Mouse (Mus musculus) kidney, adult 2 months (tissue): ENCODE measurements around the gene Mfsd13b. TPM values are rescaled to one million over a fixed set of nuclear protein-coding genes. Genes with fewer than 3 reads are reported as not detected.
"Not testable (repeated sequence)": the region's sequence is repeated elsewhere in the genome, so short reads cannot be mapped to it uniquely, and the experiment has no call there.

Experiments
- DNase-seq: peaks from one replicate; pipeline ENCODE4 v3.0.0; 2021
- H3K27ac ChIP-seq: fragments of 200-500 bp; 2 replicates; pipeline ENCODE4 v1.5.1; 2012; ENCODE audit warnings: low read depth, low read length, control low read depth, inconsistent platforms; ENCODE audit not compliant: insufficient read depth
- H3K27me3 ChIP-seq: fragments of 200-500 bp; replicated peaks from 2 replicates; pipeline ENCODE4 v1.6.1; 2012; ENCODE audit warnings: mild to moderate bottlenecking, moderate library complexity, low read length, inconsistent platforms; ENCODE audit not compliant: control insufficient read depth, insufficient read depth
- H3K36me3 ChIP-seq: fragments of 200-500 bp; 2 replicates; pipeline ENCODE4 v1.6.1; 2012; ENCODE audit warnings: mild to moderate bottlenecking, moderate library complexity, low read length, inconsistent platforms; ENCODE audit not compliant: control insufficient read depth, insufficient read depth
- H3K4me1 ChIP-seq: fragments of 200-500 bp; 2 replicates; pipeline ENCODE4 v1.6.1; 2011; ENCODE audit warnings: low read length; ENCODE audit not compliant: control insufficient read depth, insufficient read depth
- H3K4me3 ChIP-seq: fragments of 200-500 bp; 2 replicates; pipeline ENCODE4 v1.5.1; 2011; ENCODE audit warnings: mild to moderate bottlenecking, low read depth, low read length, control low read depth; ENCODE audit not compliant: insufficient read depth
- CTCF ChIP-seq: fragments of 200-500 bp; conservative IDR thresholded peaks from 2 replicates; pipeline ENCODE4 v1.5.1; 2011; ENCODE audit warnings: low read depth, mild to moderate bottlenecking, control low read depth, low read length, moderate library complexity, mixed read lengths; ENCODE audit not compliant: insufficient read depth, insufficient read length
- POLR2A ChIP-seq: fragments of 200-500 bp; IDR thresholded peaks from one replicate; pipeline ENCODE4 v1.6.1; 2011; ENCODE audit warnings: low read depth, low read length, control low read depth
- WGBS: fragments of 180-500 bp; shearing (Covaris S2); methylation state at CpG from one replicate; pipeline ENCODE4 v1.1.7; 2018; 5-methylcytosine and 5-hydroxymethylcytosine counted together
- polyA plus RNA-seq: library from polyadenylated mRNA; depleted of rRNA; stranded (reverse); fragments of >200 nt; gene quantifications from 2 replicates; pipeline ENCODE4 v1.2.3, GENCODE M21; 2012

Mfsd13b gene
- polyA plus RNA-seq, 1 experiment: 1.1 TPM

DNA sequence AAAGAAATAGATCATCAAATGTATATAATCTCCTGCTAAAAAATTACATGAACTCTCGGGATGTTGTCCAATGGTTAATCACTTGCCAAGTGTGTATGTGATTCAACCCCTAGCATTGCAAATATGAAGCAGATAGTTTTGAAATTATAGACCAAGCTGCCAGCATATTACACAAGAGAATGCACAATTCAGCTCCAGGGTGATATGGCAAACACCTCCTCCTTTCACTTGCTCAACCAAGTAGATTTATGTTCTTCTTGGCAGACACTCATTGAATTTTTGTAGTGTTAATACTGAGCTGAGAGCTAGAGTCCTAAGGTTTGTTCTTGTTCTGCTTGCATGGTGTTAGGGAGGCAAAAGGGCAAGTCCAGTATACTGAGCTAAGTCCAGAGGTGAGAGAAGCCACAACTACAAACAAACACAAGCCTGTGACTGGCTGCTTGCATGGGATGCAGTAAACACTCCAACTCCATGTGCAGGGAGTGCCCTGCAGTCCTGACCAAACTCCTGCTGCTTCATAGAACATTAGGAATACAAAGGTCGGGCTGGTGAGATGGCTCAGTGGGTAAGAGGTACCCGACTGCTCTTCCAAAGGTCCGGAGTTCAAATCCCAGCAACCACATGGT is 21.6 kb downstream of the Mfsd13b start:
- no peak for TF ChIP-seq CTCF
- TF ChIP-seq POLR2A: no peak
- peak overlapping the region; percentile 97 for H3K27ac ChIP-seq
- DNase-seq: peak; percentile 93
- no peak overlapping the region for H3K4me3 ChIP-seq
- H3K27me3 ChIP-seq: no peaks in the 10 kb centered on the region
- WGBS: 54% methylated on average over 4 of the region's 4 CpGs
- peaks cover 23% of the 10 kb centered on the region; the same call in 1 of the 2 replicates for H3K4me1 ChIP-seq
- H3K36me3 ChIP-seq: no peaks in the 10 kb centered on the region

DNA sequence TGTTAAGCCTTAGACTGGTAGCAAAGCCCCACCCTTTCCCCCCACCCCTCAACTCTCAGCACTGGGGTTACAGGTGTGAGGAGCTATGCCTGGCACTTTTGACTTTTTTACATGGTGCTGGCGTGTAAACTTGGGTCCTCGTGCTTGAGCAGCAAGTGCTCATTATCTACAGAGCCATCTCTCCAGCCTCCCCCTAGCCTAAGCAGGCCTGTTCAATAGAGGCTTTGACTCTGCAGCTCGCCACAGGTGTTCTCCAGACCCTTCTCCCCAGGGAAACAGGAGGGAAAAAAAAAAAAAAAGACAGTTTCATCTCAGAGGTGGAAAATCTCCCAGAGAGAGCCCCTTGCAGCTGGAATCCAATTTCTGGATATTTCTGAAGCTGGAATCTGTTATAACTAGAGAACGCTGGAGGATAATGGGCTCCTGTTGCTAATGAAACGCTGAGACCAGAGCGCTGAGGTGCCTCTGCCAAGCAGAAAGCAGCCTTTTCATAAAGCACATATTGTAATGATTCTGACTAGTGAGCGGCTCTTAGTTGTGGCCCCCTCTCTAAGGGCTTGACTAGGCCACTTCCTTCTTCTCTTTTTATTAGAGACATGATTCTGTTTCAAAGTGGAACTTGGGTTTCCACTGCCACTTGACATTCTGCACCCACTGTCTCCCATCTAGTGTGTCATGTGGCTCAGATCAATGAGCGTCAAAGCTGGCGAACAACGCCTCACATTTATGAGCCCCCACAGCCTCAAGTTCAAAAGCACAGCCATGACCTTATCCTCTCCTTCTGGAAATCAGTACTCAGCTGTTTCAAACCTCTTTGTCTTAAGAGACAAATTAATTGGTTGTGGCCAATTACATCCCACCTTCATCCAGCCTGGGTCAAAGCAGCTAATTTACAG is 29.7 kb downstream of the Mfsd13b start:
- Histone ChIP-seq H3K27me3 (no peaks in the 10 kb centered on the region), H3K4me3 (no peak overlapping the region)
- 84% methylated on average over 10 of the region's 10 CpGs for WGBS

DNA sequence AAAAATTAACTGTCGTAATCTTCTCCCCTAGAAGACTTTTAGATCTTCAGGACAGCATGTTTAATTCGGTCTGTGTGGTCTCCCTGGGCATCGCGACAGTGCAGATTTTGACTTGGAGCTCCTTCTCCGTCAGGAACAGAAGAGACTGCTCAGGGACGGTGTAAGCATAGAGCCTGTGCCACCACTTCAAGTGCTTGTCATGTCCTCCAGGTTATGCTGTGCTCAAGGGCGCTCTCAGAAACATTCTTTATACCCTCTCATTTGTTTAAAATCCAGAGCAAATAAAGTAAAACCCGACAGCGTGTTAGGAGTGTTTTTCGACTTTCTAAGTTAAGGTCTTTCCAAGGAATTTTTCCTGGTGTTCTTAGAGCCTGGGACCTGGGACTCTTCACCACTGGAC is 32.2 kb downstream of the Mfsd13b start:
- WGBS: 87% methylated on average over 10 of the region's 10 CpGs
- Histone ChIP-seq H3K27me3 (no peaks in the 10 kb centered on the region), H3K36me3 (no peaks in the 10 kb centered on the region), H3K4me1 (no peaks in the 10 kb centered on the region), H3K27ac (no peak overlapping the region), H3K4me3 (no peak overlapping the region)
- TF ChIP-seq POLR2A (no peak), CTCF (no peak)
- DNase-seq: no peak

More for the DNA sequence above, 29.7 kb downstream of the Mfsd13b start:
- no peak overlapping the region for H3K27ac ChIP-seq
- no peaks in the 10 kb centered on the region for H3K36me3 ChIP-seq
- H3K4me1 ChIP-seq: no peaks in the 10 kb centered on the region
- TF ChIP-seq CTCF: no peak
- no peak for TF ChIP-seq POLR2A
- DNase-seq: no peak

DNA sequence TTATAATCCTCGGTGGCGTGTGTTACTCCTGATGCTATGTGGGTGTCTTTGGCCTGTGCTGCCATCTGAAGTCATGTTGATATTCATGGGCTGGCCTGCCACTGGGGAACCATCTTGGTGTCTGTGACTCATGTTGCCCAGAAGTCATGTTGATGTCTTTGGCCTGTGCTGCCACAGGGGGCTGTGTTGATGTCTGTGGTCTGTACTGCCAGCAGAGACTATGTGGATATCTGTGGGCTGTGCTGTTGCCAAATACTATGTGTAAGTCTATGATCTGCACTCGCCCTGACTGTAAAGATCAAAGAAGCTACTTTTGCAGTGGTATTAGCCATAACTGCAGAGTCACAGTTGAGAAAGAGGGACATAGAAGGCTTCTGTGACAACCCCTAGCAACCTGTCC is 36.5 kb downstream of the Mfsd13b start:
- no peak for DNase-seq
- TF ChIP-seq POLR2A (no peak), CTCF (no peak)
- Histone ChIP-seq H3K4me3 (no peak overlapping the region), H3K27ac (no peak overlapping the region), H3K4me1 (no peaks in the 10 kb centered on the region; the same call in 1 of the 2 replicates), H3K36me3 (no peaks in the 10 kb centered on the region), H3K27me3 (no peaks in the 10 kb centered on the region)
- 90% methylated on average over 3 of the region's 3 CpGs for WGBS

DNA sequence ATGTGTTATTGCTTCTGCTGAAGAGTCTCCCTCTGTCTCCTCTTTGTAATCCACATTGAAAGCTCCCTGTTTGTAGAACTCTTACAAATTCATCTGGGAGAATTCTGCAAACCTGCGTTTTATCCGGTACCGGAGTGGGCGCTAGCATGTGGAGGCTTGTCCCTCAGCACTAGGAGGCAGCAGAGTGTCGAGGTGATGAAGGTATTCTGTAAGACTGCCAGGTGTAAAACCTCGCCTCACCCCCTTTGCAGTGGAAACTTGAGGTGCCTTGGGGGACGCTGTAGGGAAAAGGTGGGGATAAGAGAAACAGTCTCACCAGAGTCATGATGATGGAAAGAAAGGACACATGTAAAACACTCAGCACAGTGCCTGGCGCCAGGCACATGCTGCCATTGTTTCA is 38.0 kb downstream of the Mfsd13b start:
- Histone ChIP-seq H3K27ac (no peak overlapping the region), H3K27me3 (no peaks in the 10 kb centered on the region), H3K4me3 (no peak overlapping the region), H3K36me3 (no peaks in the 10 kb centered on the region), H3K4me1 (no peaks in the 10 kb centered on the region; the same call in 1 of the 2 replicates)
- peak; percentile 46 for DNase-seq
- 29% methylated on average over 8 of the region's 8 CpGs for WGBS
- TF ChIP-seq POLR2A: no peak
- peak; percentile 81 for TF ChIP-seq CTCF

DNA sequence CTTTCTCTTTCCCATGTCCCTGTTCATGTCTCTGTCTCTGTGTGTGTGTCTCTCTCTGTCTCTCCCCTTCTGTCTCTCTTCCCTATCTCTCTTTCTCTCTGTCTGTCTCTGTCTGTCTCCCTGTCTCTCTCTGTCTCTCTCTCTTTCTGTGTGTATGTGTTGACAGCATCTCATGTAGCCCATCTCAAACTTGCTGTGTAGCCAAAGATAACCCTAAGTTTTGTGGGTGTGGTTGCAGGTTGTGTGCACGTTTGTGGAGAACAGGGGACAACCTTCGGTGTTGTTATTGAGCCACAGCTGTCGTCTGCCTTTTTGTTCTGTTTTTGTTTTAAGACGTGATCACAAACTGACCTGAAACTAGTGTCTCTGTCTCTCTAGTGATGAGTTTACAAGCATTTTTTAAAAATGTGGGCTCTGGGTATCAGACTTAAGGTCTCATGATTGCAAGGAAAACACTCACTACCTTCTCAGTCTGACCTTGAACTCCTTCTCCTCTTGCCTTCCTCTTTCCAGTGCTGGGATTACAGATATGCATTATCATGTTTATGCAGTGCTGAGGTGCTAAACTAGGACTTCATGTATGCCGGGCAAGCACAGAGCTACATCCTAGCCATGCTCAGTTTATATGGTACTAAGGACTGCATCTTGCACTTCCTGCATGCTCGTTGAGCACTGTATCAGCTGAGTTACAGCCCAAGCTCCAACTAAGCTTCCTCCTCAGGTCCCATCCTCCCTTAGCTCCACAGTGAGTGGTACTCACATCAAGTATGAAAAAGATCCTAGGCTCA is 43.1 kb downstream of the Mfsd13b start:
- Histone ChIP-seq H3K27me3 (no peaks in the 10 kb centered on the region), H3K4me1 (no peaks in the 10 kb centered on the region; the same call in 1 of the 2 replicates), H3K36me3 (no peaks in the 10 kb centered on the region), H3K4me3 (no peak overlapping the region), H3K27ac (no peak overlapping the region)
- TF ChIP-seq CTCF (no peak), POLR2A (no peak)
- WGBS: 70% methylated on average over 6 of the region's 6 CpGs
- no peak for DNase-seq

DNA sequence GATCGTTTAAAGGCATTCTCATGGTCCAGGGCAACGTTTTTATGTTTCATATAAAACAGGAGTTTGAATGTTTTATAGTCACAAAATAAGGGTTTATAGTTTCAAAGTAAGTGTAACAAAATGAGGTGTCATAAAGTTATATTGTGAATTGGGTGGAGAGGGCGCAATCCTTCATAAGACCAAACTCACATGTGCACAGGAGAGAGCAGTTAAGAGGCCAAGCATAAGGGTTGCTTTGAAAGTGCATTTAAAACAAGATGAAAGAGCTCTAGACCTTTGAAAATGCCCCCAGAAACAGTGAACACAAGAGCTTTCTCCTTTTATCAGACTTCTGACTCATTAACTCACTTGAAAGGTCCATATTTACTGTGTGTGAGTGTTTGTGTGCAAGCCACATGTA is 44.0 kb downstream of the Mfsd13b start:
- H3K4me3 ChIP-seq: no peak overlapping the region
- no peaks in the 10 kb centered on the region for H3K4me1 ChIP-seq
- 50% methylated on average over 3 of the region's 3 CpGs for WGBS
- no peak for DNase-seq
- TF ChIP-seq CTCF (no peak), POLR2A (no peak)
- H3K27ac ChIP-seq: no peak overlapping the region
- no peaks in the 10 kb centered on the region for H3K36me3 ChIP-seq
- no peaks in the 10 kb centered on the region for H3K27me3 ChIP-seq

DNA sequence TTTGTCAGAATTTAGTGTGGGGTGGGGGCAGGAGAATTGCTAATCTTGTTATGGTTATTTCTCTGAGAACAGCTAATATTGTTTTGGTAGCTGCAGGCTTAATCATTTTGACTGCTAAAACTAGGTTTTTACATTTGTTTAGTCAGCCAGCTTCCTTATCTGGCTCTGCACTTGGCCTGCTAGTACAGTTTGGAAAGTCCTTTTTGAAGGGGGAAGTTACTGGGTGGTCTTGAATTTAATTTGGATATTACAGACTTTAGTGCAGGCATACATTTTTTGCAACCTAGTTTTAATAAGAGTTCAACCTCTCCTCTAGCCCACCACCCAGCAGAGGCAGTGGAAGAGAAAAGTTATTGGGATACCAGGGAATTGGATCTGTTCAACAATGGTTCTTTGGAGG is 47.6 kb downstream of the Mfsd13b start:
- H3K36me3 ChIP-seq, DNase-seq, H3K27ac ChIP-seq, H3K27me3 ChIP-seq, H3K4me3 ChIP-seq, H3K4me1 ChIP-seq: not testable (repeated sequence)
